Mouse (Mus musculus) heart, adult 18-20 months (tissue): ENCODE measurements at regions not wholly inside any gene's neighbourhood (a gene's known extent, or its start where the extent isn't known, plus 50 kb on each side); places are given as distances from the start of the nearest gene placed in this dataset.

Source experiments
- DNase-seq, 2 experiments: peaks; one replicate each; pipeline ENCODE4 v3.0.0; 2021 to 2022; ENCODE audit warnings: mixed read lengths in 1 of 2

DNA sequence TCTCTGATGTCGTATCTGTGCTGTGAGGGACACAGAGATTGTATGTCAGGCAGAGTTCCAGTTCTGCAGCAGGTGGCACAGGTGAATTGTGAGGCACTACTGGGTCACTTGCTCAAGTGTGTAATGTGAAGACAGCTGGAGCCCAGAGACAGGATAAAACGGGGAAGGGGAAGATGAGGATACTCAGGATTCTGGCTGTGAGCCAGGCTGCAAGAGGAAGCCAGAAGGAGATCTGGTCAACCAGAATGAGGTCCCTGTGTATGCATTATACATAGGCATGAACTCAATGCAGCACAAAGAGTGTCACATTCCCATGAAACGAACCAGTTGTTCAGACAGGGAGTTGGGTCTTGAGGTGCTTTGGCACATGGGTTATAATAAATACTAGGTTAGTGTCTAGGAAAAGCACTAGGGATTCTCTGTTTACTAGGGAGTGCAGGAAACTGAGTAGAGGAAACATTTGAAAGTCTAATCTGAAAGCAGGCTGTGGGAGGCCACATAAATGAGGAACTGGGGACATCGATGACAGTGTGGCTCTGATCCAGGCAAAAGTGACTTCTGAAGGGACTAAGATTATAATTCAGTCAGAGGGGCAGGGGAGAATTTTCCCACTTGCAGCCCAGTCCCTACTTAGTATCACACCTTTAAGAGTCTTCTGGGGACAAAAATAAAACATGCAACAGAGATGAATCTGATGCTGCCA, 109.9 kb upstream of the Rxfp2 start:
- peak; percentile 7 to 12 for DNase-seq

DNA sequence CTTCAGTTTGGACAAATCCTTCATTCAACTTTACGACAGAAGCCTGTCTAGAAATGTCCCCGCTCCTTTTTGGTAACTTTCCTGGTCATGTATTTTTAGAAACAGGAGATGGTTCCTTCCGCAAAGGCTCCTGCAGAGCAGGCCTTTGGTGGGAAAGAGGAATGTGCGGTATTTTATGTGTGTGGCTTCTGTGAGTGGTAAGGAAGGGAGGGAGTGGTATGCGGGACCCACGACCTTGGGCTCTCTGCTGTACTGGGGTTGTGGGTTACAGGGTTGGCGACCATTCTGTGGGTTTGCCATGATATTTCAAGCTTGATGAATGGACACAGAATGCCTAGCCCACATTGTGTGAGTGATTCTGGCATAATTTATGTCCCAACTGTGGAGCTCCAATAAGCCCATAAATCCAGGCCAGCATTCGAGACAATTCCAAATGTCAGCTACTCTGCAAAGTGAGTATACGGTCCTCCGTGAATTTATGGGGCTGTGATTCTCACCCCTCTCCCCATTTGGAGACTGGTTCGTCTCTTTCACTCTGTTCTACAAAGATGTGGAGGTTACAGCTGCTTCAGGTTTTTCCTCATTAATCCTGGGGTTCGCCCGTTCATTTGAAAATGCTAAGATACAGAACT, 109.3 kb upstream of the Rxfp2 start:
- DNase-seq = peak in 1 of 2 experiments; percentile 1

DNA sequence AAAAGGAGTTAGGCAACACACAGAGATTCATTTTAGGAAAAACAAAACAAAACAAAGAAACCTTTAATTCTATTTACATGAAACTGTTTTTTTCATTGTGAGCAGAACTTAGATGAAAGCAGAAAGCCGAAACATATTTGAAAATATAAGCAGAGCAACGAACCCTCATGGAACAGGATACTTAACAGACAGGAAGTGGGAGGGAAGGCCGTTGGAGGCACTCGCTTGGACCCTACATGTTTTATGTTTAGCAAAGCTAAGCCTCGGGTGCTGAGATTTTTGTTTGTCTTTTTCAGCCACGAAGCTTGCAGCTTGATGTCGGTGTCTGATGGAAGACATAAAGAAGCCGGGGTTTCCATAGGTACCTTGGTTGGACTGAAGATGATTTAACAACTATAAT, 108.5 kb upstream of the Rxfp2 start:
- no peak for DNase-seq

- DNase-seq = no peak
Observed at GRCm38 (mm10) chr5:149911968-149912367, 106.5 kb upstream of the Rxfp2 start.

GRCm38 (mm10) chr5:149915761-149916160, 102.7 kb upstream of the Rxfp2 start:
- DNase-seq = no peak

DNA sequence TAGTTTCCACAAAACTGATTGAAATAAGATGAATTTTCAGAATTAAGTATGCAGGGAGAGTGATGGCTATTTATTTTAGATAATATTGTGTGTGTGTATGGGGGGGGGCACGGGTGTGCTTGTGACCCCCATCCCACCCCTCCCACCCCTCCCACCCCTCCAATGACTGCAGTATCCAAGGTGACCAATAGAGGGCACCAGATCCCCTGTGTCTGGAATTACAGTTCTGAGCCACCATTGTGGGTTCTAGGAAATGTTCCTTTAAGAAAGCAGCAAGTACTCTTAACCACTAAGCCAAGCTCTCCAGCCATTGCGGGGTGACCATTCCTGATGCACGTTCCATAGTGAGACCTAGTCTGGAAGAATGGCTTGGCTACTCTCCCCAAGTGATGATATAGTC, 101.1 kb upstream of the Rxfp2 start:
- DNase-seq = peak; percentile 5 to 19

DNA sequence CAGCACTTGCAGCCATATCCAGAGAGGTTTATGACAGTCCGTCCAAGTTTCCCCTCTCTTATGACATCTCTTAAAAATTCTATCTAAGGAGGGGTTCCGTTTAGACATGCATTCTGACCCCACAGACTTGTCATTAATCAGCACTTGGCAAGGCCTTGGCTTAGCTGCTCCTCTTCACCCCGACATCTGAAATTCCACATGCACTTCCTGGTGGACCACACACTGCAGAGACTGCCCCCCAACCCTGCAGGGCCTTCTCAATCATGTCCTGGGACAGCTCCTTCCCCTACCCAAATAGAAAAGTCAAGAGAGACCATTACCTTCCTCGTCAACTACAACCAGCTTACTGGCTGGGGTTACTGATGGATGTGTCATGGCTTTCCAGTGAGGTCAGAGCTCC, 99.4 kb upstream of the Rxfp2 start:
- no peak for DNase-seq

DNA sequence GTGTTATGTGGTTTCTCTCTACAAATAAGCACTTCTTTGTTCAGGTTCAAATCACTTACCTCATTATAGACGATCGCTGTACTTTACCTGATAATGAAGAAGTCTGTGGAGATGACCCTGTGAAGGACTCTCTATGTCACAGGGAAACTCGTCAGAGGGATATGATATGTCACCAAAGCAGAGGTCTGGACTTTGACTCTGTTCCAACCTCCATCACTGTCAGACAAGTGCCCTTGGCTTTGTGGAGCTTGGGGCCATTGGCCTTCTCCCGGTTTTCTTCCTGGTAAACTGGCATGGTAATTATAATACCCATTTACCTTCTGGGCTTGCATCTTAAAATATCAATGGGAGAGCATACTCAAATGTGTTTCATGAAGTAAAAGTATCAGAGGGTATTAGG, 98.1 kb upstream of the Rxfp2 start:
- DNase-seq = no peak

GRCm38 (mm10) chr5:149924501-149924900, 94.0 kb upstream of the Rxfp2 start:
- DNase-seq = no peak

GRCm38 (mm10) chr5:149926786-149927185, 91.7 kb upstream of the Rxfp2 start:
- DNase-seq = no peak

GRCm38 (mm10) chr5:149931574-149932161, 86.8 kb upstream of the Rxfp2 start:
- DNase-seq = no peak

GRCm38 (mm10) chr5:149932220-149932619, 86.3 kb upstream of the Rxfp2 start:
- DNase-seq = no peak

DNA sequence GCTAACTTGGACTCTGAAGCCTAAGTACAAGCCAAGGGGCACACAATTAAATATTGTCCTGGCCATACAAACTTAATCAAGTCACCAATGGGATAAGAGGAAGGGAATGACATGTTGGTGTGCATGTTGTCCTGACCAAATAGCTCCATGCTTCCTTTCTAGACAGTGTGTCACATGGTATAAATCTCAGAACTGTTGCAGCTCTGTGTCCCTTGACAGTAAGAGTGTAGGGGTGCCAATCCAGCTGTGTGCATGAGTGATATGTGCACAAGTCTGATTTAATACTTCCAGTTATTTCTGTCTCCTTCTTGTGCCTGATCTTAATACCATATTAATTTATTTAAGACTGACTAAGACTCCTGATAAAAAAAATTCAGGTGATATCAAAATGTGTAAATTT, 72.8 kb upstream of the Rxfp2 start:
- peak; percentile 20 to 48 for DNase-seq

DNA sequence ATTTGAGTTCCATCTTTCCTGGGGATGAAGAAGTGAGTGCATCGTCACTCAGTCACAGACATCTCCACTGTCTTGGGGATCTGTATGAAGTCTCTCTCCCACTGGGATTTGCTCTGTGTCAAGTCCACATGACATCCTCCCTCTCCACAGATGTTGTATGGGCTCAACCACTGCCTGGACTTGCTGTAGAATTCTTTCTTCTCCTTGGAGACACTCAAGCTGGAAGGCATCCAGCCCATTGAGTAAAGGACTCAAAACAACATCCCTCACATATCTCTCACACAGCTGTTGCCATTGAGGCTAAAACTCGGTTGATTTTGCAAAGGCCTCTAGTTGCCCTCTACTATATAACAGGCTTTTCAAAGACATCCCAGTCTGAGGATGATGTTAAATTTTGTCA, 71.0 kb upstream of the Rxfp2 start:
- peak; percentile 63 to 82 for DNase-seq

DNA sequence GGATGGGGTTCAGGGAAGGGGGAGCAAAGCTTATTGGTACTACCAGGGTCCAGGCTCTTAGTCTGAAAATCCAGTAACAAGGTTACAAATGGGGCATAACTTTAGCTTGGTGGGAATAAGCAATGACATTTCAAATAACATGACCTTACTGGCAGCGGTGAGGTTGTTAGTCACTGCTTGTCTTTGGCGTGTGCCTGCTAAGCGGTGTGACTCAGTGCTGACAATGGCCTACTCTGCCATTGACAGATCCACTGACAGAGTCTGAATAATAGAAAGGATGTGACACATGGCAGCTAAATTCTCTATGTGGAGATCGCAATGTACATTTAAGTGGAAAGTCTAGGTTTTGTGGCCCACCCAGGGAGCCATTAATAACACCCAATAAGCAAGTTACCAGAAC, 61.5 kb upstream of the Rxfp2 start:
- DNase-seq = no peak

DNA sequence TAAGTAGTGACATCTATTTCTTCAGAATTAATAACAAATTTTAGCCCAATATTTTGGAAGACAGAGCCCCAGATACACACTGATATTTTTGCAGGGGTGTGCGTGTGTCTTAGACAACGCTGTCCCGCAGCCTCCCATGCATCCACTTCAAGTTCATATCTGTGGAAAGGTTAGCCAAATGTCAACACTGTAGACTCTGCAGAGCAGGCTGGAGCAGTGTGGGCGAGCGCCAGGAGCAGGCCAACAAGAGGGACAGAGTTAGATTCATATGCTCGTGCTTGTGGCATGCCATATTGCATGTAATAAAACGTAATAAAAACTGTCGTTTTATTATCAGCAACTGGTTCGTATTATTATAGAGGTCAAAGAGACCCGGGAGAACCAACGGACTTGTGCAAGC, 57.3 kb upstream of the Rxfp2 start:
- DNase-seq = peak; percentile 33 to 40

GRCm38 (mm10) chr5:149964748-149965147, 53.7 kb upstream of the Rxfp2 start:
- DNase-seq = no peak
